ENCODE assay signal across 28 mouse cellular contexts in genomic region chr7:79619493-79619892, GRCm38 (mm10). TPM values are rescaled to one million over a fixed set of nuclear protein-coding genes. Genes with fewer than 3 reads are reported as not detected.
DNase-seq lines count a peak whose midpoint lies in the region; ATAC-seq and TF ChIP-seq lines count a peak whose summit lies in the region.
"Had no signal": no experiment of that assay in that cellular context is flagged by ENCODE, and none has a peak within 500 bp of the region (broad histone marks: within the 10 kb centered on the region; RNA-seq: fewer than 3 reads in every experiment).

No protein-coding gene starts in this region.

- H3K4me3 ChIP-seq in hindbrain, postnatal 0 days (ENCODE audit: low read length), result no peak overlapping the region
- H3K4me3 ChIP-seq in hindbrain, embryonic 10.5 days, result no peak overlapping the region
- H3K4me3 ChIP-seq in liver, postnatal 0 days (ENCODE audit: low read depth, low read length), result no peak overlapping the region
- no peak overlapping the region for H3K4me3 ChIP-seq in liver, embryonic 11.5 days (ENCODE audit: low read depth, low read length)
- H3K4me3 ChIP-seq in ES-Bruce4 (ENCODE audit: low read depth, low read length), result no peak overlapping the region
- H3K4me3 ChIP-seq: embryonic facial prominence, embryonic 10.5 days; liver, embryonic 12.5 days had no signal

- peaks cover 27% of the 10 kb centered on the region for H3K27me3 ChIP-seq in hindbrain, postnatal 0 days (ENCODE audit: insufficient read depth, low read length)
- peaks cover 51% of the 10 kb centered on the region for H3K27me3 ChIP-seq in hindbrain, embryonic 10.5 days (ENCODE audit: insufficient read depth, poor library complexity, severe bottlenecking)
- H3K27me3 ChIP-seq in liver, postnatal 0 days (ENCODE audit: insufficient read depth, low read length), result peaks cover 25% of the 10 kb centered on the region
- H3K27me3 ChIP-seq in liver, embryonic 11.5 days (replicated peaks; ENCODE audit: control insufficient read depth, insufficient read depth, low read length), result peaks cover 36% of the 10 kb centered on the region
- peaks cover 3% of the 10 kb centered on the region; the same call in 1 of the 2 replicates for H3K27me3 ChIP-seq in ES-Bruce4 (ENCODE audit: control insufficient read depth, insufficient read depth, low read length, poor library complexity, severe bottlenecking)

- no peak for TF ChIP-seq EP300 in liver, postnatal 0 days (IDR thresholded peaks at IDR 0.05; ENCODE audit: low read depth)
- TF ChIP-seq EP300 in ES-Bruce4 (IDR thresholded peaks at IDR 0.05; ENCODE audit: insufficient read depth, low read depth, low read length), result no peak

- no peak overlapping the region for H3K4me2 ChIP-seq in hindbrain, postnatal 0 days (ENCODE audit: low read depth, low read length)
- H3K4me2 ChIP-seq in liver, postnatal 0 days (ENCODE audit: low read depth, low read length), result no peak overlapping the region
- no peak overlapping the region for H3K4me2 ChIP-seq in liver, embryonic 11.5 days
- H3K4me2 ChIP-seq: hindbrain, embryonic 14.5 days; liver, embryonic 12.5 days had no signal

- DNase-seq in hindbrain, postnatal 0 days (ENCODE audit: low spot score), result no peak
- DNase-seq in hindbrain, embryonic 10.5 days (ENCODE audit: low spot score), result no peak
- no peak for DNase-seq in liver, postnatal 0 days
- DNase-seq in liver, embryonic 11.5 days (ENCODE audit: low spot score), result no peak
- DNase-seq in brain, adult 2 months (ENCODE audit: low read depth, low spot score), result peak; percentile 19
- no peak for DNase-seq in urinary bladder, postnatal 14 days (ENCODE audit: low spot score)
- DNase-seq in embryo, embryonic 9.5 days (ENCODE audit: extremely low spot score), result no peak
- DNase-seq: cerebellum, adult 9-10 months; gastrocnemius, postnatal 36 days; heart, postnatal 36 days; kidney, adult 9 months; kidney, postnatal 36 days; layer of hippocampus, adult 9-11 months; lung, postnatal 4 days; thymus, postnatal 25 days had no signal

- no peak overlapping the region for H3K27ac ChIP-seq in hindbrain, postnatal 0 days
- no peak overlapping the region for H3K27ac ChIP-seq in hindbrain, embryonic 10.5 days
- H3K27ac ChIP-seq in liver, postnatal 0 days (ENCODE audit: low read depth), result no peak overlapping the region
- no peak overlapping the region for H3K27ac ChIP-seq in liver, embryonic 11.5 days (ENCODE audit: low read depth, low read length)
- no peak overlapping the region for H3K27ac ChIP-seq in ES-Bruce4 (ENCODE audit: insufficient read depth, low read length)
- H3K27ac ChIP-seq: embryonic facial prominence, embryonic 10.5 days; hindbrain, embryonic 14.5 days; liver, embryonic 12.5 days had no signal

- H3K36me3 ChIP-seq in hindbrain, postnatal 0 days (ENCODE audit: insufficient read depth, low read length), result no peaks in the 10 kb centered on the region
- H3K36me3 ChIP-seq in hindbrain, embryonic 10.5 days, result no peaks in the 10 kb centered on the region
- no peaks in the 10 kb centered on the region for H3K36me3 ChIP-seq in liver, postnatal 0 days (replicated peaks; ENCODE audit: insufficient read depth, low read length)
- no peaks in the 10 kb centered on the region for H3K36me3 ChIP-seq in liver, embryonic 11.5 days (ENCODE audit: control insufficient read depth, insufficient read depth, low read length)
- H3K36me3 ChIP-seq in ES-Bruce4 (ENCODE audit: control insufficient read depth, insufficient read depth, low read length, poor library complexity, severe bottlenecking), result no peaks in the 10 kb centered on the region
- H3K36me3 ChIP-seq: embryonic facial prominence, embryonic 10.5 days; G1E; liver, embryonic 12.5 days had no signal

- H3K9me3 ChIP-seq in hindbrain, postnatal 0 days (ENCODE audit: low read length), result no peaks in the 10 kb centered on the region
- H3K9me3 ChIP-seq in hindbrain, embryonic 10.5 days, result no peaks in the 10 kb centered on the region
- no peaks in the 10 kb centered on the region for H3K9me3 ChIP-seq in liver, postnatal 0 days (ENCODE audit: low read length)
- H3K9me3 ChIP-seq in liver, embryonic 11.5 days (ENCODE audit: control insufficient read depth, low read length), result no peaks in the 10 kb centered on the region
- no peaks in the 10 kb centered on the region for H3K9me3 ChIP-seq in ES-Bruce4 (replicated peaks; ENCODE audit: control insufficient read depth, insufficient read depth, low read length, poor library complexity, severe bottlenecking)
- H3K9me3 ChIP-seq: embryonic facial prominence, embryonic 10.5 days; G1E; liver, embryonic 12.5 days had no signal

- H3K4me1 ChIP-seq in hindbrain, postnatal 0 days (ENCODE audit: insufficient read depth, low read length), result no peaks in the 10 kb centered on the region
- H3K4me1 ChIP-seq in hindbrain, embryonic 10.5 days (replicated peaks), result peaks cover 6% of the 10 kb centered on the region
- no peaks in the 10 kb centered on the region for H3K4me1 ChIP-seq in liver, postnatal 0 days (ENCODE audit: insufficient read depth)
- no peaks in the 10 kb centered on the region for H3K4me1 ChIP-seq in liver, embryonic 11.5 days (replicated peaks; ENCODE audit: control insufficient read depth, insufficient read depth, low read length)
- H3K4me1 ChIP-seq in ES-Bruce4 (ENCODE audit: control insufficient read depth, insufficient read depth, low read length), result no peaks in the 10 kb centered on the region
- H3K4me1 ChIP-seq: liver, embryonic 12.5 days had no signal

- TF ChIP-seq POLR2A in ES-Bruce4 (IDR thresholded peaks at IDR 0.05; ENCODE audit: insufficient read depth, low read length), result no peak

- TF ChIP-seq CTCF in hindbrain, postnatal 0 days (IDR thresholded peaks at IDR 0.05; ENCODE audit: low read depth), result 0 out of 2 replicates have a peak, but pooled peaks have one; percentile 24
- peak; percentile 25; the same call in 1 of the 2 replicates for TF ChIP-seq CTCF in liver, postnatal 0 days (IDR thresholded peaks at IDR 0.05; ENCODE audit: low read depth)
- peak; percentile 32 for TF ChIP-seq CTCF in ES-Bruce4 (IDR thresholded peaks at IDR 0.05; ENCODE audit: low read depth, low read length)

- WGBS in hindbrain, postnatal 0 days, result 70% methylated on average over 4 of the region's 4 CpGs
- WGBS in hindbrain, embryonic 10.5 days, result 72% methylated on average over 4 of the region's 4 CpGs
- 52% methylated on average over 4 of the region's 4 CpGs for WGBS in liver, postnatal 0 days (ENCODE audit: insufficient replicate concordance)
- WGBS in liver, embryonic 11.5 days, result 57% methylated on average over 4 of the region's 4 CpGs

- H3K9ac ChIP-seq in hindbrain, postnatal 0 days (replicated peaks; ENCODE audit: low read length), result no peak overlapping the region
- no peak overlapping the region for H3K9ac ChIP-seq in liver, postnatal 0 days (replicated peaks)
- H3K9ac ChIP-seq in liver, embryonic 11.5 days (ENCODE audit: low read depth, low read length), result no peak overlapping the region
- H3K9ac ChIP-seq in ES-Bruce4 (ENCODE audit: low read depth, poor library complexity, severe bottlenecking), result no peak overlapping the region
- H3K9ac ChIP-seq: hindbrain, embryonic 14.5 days; liver, embryonic 12.5 days had no signal

- ATAC-seq in hindbrain, postnatal 0 days, result no peak
- ATAC-seq in liver, postnatal 0 days, result no peak
- ATAC-seq in liver, embryonic 11.5 days (replicated peaks; ENCODE audit: low FRiP score), result no peak
- ATAC-seq: liver, embryonic 12.5 days; midbrain, embryonic 16.5 days had no signal

RNA-seq across cellular contexts. Expression of gene Rhcg, which starts 2.0 kb away (rescaled TPM):
- total RNA-seq in hindbrain, postnatal 0 days (2014; rRNA removed), result 0.68 and 2.5 TPM in 2 replicates
- 4.0 and 4.3 TPM in 2 replicates for polyA plus RNA-seq in hindbrain, postnatal 0 days (2015; fragmentation: Nextera tagmentation; extraction: Ambion mirVana)
- 0.12 and 0.67 TPM in 2 replicates for polyA plus RNA-seq in hindbrain, embryonic 10.5 days (2016; fragmentation: Nextera tagmentation; extraction: Ambion mirVana)
- 0.20 TPM in 1 of 2 replicates, not detected in the other for polyA plus RNA-seq in liver, postnatal 0 days (2015; fragmentation: Nextera tagmentation; extraction: Ambion mirVana)
- polyA plus RNA-seq in liver, embryonic 11.5 days (2014; fragmentation: Nextera tagmentation; extraction: Ambion mirVana), result not detected in 2 replicates
- polyA plus RNA-seq in ES-Bruce4 (2011; ENCODE audit: insufficient read depth, insufficient read length, low read depth, missing spikeins), result 0.46 TPM in 1 of 2 replicates, not detected in the other
- total RNA-seq: common myeloid progenitor, adult 5-6 weeks; G1E; gastrocnemius, adult 18-20 months; gastrocnemius, postnatal 36 days; heart, adult 8-10 months; heart, postnatal 36 days had no signal
- polyA plus RNA-seq: C2C12; G1E; heart, embryonic 14.5 days; limb, embryonic 11.5 days; liver, embryonic 12.5 days; stomach, embryonic 14.5 days had no signal

RNA-seq across cellular contexts. Expression of gene Ticrr, which starts 40.5 kb away (rescaled TPM):
- total RNA-seq in hindbrain, postnatal 0 days (2014; rRNA removed), result 8.7 and 8.8 TPM in 2 replicates
- 2.0 and 2.1 TPM in 2 replicates for polyA plus RNA-seq in hindbrain, postnatal 0 days (2015; fragmentation: Nextera tagmentation; extraction: Ambion mirVana)
- 16.1 and 16.5 TPM in 2 replicates for polyA plus RNA-seq in hindbrain, embryonic 10.5 days (2016; fragmentation: Nextera tagmentation; extraction: Ambion mirVana)
- 2.2 and 2.5 TPM in 2 replicates for polyA plus RNA-seq in liver, postnatal 0 days (2015; fragmentation: Nextera tagmentation; extraction: Ambion mirVana)
- polyA plus RNA-seq in liver, embryonic 11.5 days (2014; fragmentation: Nextera tagmentation; extraction: Ambion mirVana), result 16.2 and 17.2 TPM in 2 replicates
- 36.7 and 41.1 TPM in 2 replicates for polyA plus RNA-seq in ES-Bruce4 (2011; ENCODE audit: insufficient read depth, insufficient read length, low read depth, missing spikeins)
- total RNA-seq: gastrocnemius, adult 18-20 months had no signal
